8 mouse cellular contexts compared by ENCODE assay signal in the genomic region with DNA sequence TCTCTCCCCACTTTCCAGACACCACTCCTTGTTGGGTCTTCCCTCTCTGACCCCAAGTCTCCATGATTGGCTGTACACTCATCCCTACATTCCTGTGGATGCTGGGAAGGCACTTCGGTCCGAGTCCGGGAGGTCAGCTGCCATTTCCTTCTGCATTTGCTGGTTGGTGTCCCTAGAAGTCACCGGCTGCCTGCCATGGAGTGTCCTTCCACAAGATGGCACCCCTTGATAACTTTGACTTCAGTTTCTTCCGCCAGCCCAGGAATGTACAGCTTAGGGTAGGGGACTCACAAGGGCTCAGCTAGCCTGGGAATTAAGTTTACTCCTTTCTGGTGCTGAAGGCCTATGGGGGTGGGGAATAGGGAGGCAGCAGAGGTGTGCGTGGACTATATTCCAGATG. TPM values are rescaled to one million over a fixed set of nuclear protein-coding genes. Genes with fewer than 3 reads are reported as not detected.
DNase-seq lines count a peak whose midpoint lies in the region; ATAC-seq and TF ChIP-seq lines count a peak whose summit lies in the region.

No protein-coding gene starts in this region.

- CTCF ChIA-PET in Patski (lab: Charles Lee) = interaction anchor here (0.6 to 4.7 kb wide), 20 partner anchors 9 to 324 kb away, joined by 3 to 44 read pairs (median 4); no protein-coding TSS in a partner anchor

- peak; percentile 74 to 75 for DNase-seq in B cell, adult 2 months
- DNase-seq in Patski (ENCODE audit: low read depth, low spot score) = no peak
- peak; percentile 63 to 75 for DNase-seq in cerebellum, postnatal 4 days (ENCODE audit: low spot score in 2 of 2)
- DNase-seq in gastrocnemius, postnatal 36 days = peak; percentile 43 to 51
- DNase-seq in retina, postnatal 7 days (ENCODE audit: low read depth, low spot score) = peak; percentile 64
- DNase-seq in c-Kit-positive CD71-positive TER-119-positive erythroid progenitor cells, embryonic 14.5 days (ENCODE audit: low spot score) = no peak

- H3K27me3 ChIP-seq in Patski = no peaks in the 10 kb centered on the region
- no peaks in the 10 kb centered on the region for H3K27me3 ChIP-seq in kidney, embryonic 16.5 days (ENCODE audit: insufficient read depth, low read length)
- no peaks in the 10 kb centered on the region for H3K27me3 ChIP-seq in lung, embryonic 16.5 days (ENCODE audit: control insufficient read depth, insufficient read depth, low read depth, low read length)

- H3K4me3 ChIP-seq in kidney, embryonic 16.5 days (ENCODE audit: low read length) = no peak overlapping the region
- H3K4me3 ChIP-seq in lung, embryonic 16.5 days (ENCODE audit: low read length) = no peak overlapping the region

- intact Hi-C loops in gastrocnemius, postnatal 36 days (cut with DNase I) = loop anchor here (1.0 to 10.0 kb wide), 4 partner anchors 121 to 443 kb away; no protein-coding TSS in a partner anchor

- no peak overlapping the region for H3K27ac ChIP-seq in kidney, embryonic 16.5 days (ENCODE audit: low read length)
- H3K27ac ChIP-seq in lung, embryonic 16.5 days (ENCODE audit: low read length) = no peak overlapping the region

- peak; percentile 93 for TF ChIP-seq CTCF in Patski (IDR thresholded peaks at IDR 0.05)

- no peaks in the 10 kb centered on the region for H3K9me3 ChIP-seq in kidney, embryonic 16.5 days (ENCODE audit: low read length)
- no peaks in the 10 kb centered on the region for H3K9me3 ChIP-seq in lung, embryonic 16.5 days (ENCODE audit: control insufficient read depth, low read length)

- H3K4me1 ChIP-seq in kidney, embryonic 16.5 days (ENCODE audit: insufficient read depth, low read length) = no peaks in the 10 kb centered on the region
- H3K4me1 ChIP-seq in lung, embryonic 16.5 days (replicated peaks; ENCODE audit: control insufficient read depth, insufficient read depth, low read length) = no peaks in the 10 kb centered on the region

- ATAC-seq in Patski = peak; percentile 73
- peak; percentile 84 for ATAC-seq in kidney, embryonic 16.5 days (ENCODE audit: low FRiP score, low TSS enrichment)
- peak; percentile 86 for ATAC-seq in lung, embryonic 16.5 days (ENCODE audit: low read depth)

- 23% methylated on average over 6 of the region's 6 CpGs for WGBS in kidney, embryonic 16.5 days
- 18% methylated on average over 6 of the region's 6 CpGs for WGBS in lung, embryonic 16.5 days

- no peak overlapping the region for H3K4me2 ChIP-seq in kidney, embryonic 16.5 days (replicated peaks; ENCODE audit: low read depth, low read length)
- H3K4me2 ChIP-seq in lung, embryonic 16.5 days (ENCODE audit: low read depth, low read length) = no peak overlapping the region

- no peaks in the 10 kb centered on the region for H3K36me3 ChIP-seq in kidney, embryonic 16.5 days (ENCODE audit: insufficient read depth, low read length)
- no peaks in the 10 kb centered on the region for H3K36me3 ChIP-seq in lung, embryonic 16.5 days (ENCODE audit: control insufficient read depth, insufficient read depth, low read length)

- POLR2A ChIA-PET in Patski (lab: Charles Lee) = interaction anchor here (0.7 to 1.1 kb wide), 3 partner anchors 123 to 187 kb away, joined by 3 read pairs; no protein-coding TSS in a partner anchor

- no peak overlapping the region for H3K9ac ChIP-seq in kidney, embryonic 16.5 days (replicated peaks; ENCODE audit: low read length)
- no peak overlapping the region for H3K9ac ChIP-seq in lung, embryonic 16.5 days (ENCODE audit: low read length)

- in situ Hi-C loops in Patski (cut with MboI; ENCODE audit: low pct_unique_long_range_greater_than_20kb) = loop anchor here (5.0 to 10.0 kb wide), 4 partner anchors 120 to 623 kb away; partner anchors contain the start of gene Timm22

RNA-seq across cellular contexts. Expression of gene Doc2b, which starts 13.9 kb away (rescaled TPM):
- 0.04 TPM for polyA plus RNA-seq in Patski (2021)
- total RNA-seq in gastrocnemius, postnatal 36 days (2021) = 1 to 10 TPM in 1 of 2 experiments, under 1 TPM in 1; 0.84 to 1.1 TPM
- 0.54 and 0.86 TPM in 2 replicates for polyA plus RNA-seq in kidney, embryonic 16.5 days (2015; fragmentation: Nextera tagmentation; extraction: Ambion mirVana)
- polyA plus RNA-seq in lung, embryonic 16.5 days (2015; fragmentation: Nextera tagmentation; extraction: Ambion mirVana) = 0.44 and 0.68 TPM in 2 replicates

RNA-seq across cellular contexts. Expression of gene Ywhae, which starts 49.2 kb away (rescaled TPM):
- 860 TPM for polyA plus RNA-seq in Patski (2021)
- 100 to 1,000 TPM; 524 to 527 TPM for total RNA-seq in gastrocnemius, postnatal 36 days (2021)
- polyA plus RNA-seq in kidney, embryonic 16.5 days (2015; fragmentation: Nextera tagmentation; extraction: Ambion mirVana) = 853 and 940 TPM in 2 replicates
- polyA plus RNA-seq in lung, embryonic 16.5 days (2015; fragmentation: Nextera tagmentation; extraction: Ambion mirVana) = 833 and 905 TPM in 2 replicates

Comparison
In these comparisons a context has a peak if more than half of its experiments do, and no peak if none do; other contexts are left out.
1. DNase-seq: peak in B cell, adult 2 months (2 of 2), cerebellum, postnatal 4 days (2 of 2), gastrocnemius, postnatal 36 days (2 of 2) and retina, postnatal 7 days (single experiment); none in Patski (single experiment) and c-Kit-positive CD71-positive TER-119-positive erythroid progenitor cells, embryonic 14.5 days (single experiment).
2. Peak in every context shown above with its lines, with median percentiles within 50 percentile points of each other: ATAC-seq.